Mouse (Mus musculus): ENCODE data around the gene Gm37240.

- TF ChIP-seq MAFK (IDR thresholded peaks at IDR 0.05; ENCODE audit: insufficient read depth, low read depth, low read length): no peak
- TF ChIP-seq HCFC1 (IDR thresholded peaks at IDR 0.05; ENCODE audit: borderline replicate concordance, insufficient read depth, low read length): no peak
- TF ChIP-seq CHD2 (IDR thresholded peaks at IDR 0.05; ENCODE audit: low read depth, low read length): no peak
- no peak for TF ChIP-seq ZC3H11A (IDR thresholded peaks at IDR 0.05; ENCODE audit: borderline replicate concordance, low read depth, low read length)
- TF ChIP-seq ZNF384 (IDR thresholded peaks at IDR 0.05; ENCODE audit: low read depth, low read length): no peak
These were observed 257.3 kb downstream of the Gm37240 start for GRCm38 (mm10) chr3:85629895-85630510.

All from ES-E14 (cell line).